Mouse (Mus musculus): ENCODE results near the gene Rdx.

The Rdx gene

DNA sequence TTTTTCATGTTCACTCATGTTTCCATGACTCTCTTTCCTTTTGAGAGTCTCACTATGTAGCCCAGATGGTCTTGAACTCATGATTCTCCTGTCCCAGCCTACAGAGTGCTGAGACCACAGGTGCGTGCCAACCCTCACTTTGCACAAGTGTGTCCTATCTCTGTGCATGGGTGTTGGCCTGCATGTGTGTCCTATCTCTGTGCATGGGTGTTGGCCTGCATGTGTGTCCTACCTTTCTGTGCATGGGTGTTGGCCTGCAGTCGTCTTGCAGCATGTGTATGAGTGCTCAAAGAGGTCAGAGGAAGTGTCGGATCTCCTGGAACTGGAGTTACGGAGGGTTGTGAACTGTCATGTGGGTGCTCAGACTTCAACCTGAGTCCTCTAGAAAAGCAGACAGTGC is 72.2 kb downstream of the Rdx start:
- DNase-seq = no peak

GRCm38 (mm10) chr9:52125225-52125624 is 78.3 kb downstream of the Rdx start:
- DNase-seq = no peak

- DNase-seq = no peak
Measured at GRCm38 (mm10) chr9:52130348-52130747, 83.4 kb downstream of the Rdx start.

- DNase-seq = no peak
Measured at GRCm38 (mm10) chr9:52132771-52133170, 85.8 kb downstream of the Rdx start.
